Mouse (Mus musculus): ENCODE measurements at regions not wholly inside any gene's neighbourhood (a gene's known extent, or its start where the extent isn't known, plus 50 kb on each side); places are given as distances from the start of the nearest gene placed in this dataset.
A peak's percentile ranks its signal among the peaks of the same experiment; 100 is the strongest.
"Not testable (repeated sequence)": the region's sequence is repeated elsewhere in the genome, so short reads cannot be mapped to it uniquely, and the experiment has no call there.

- DNase-seq, result no peak
These were observed 145.5 kb downstream of the Gm815 start for GRCm38 (mm10) chr19:27031030-27031700.

DNA sequence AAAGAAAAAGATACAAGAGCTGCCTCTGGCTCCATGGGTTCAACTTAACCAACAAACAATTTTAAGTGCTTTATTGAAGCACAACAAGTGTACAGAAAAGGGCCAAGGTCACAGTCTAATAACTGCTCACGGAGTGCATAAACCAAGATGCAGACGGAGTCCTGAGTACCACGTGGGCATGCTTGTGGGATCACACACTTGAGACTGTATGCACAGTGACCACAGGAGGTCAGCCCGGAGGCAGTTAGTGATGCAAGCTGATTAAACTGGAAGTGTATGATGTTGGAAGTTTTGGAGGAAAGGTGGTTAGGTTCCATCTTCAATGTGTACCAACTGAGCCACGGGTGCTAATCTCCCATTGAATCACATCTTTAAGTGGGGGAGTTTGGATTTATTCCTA is 146.9 kb downstream of the Gm815 start:
- DNase-seq, result peak; percentile 19

- peak; percentile 47 for DNase-seq
These were observed 152.6 kb downstream of the Gm815 start for GRCm38 (mm10) chr19:27038298-27038697.

- DNase-seq, result no peak
These were observed 154.8 kb downstream of the Gm815 start for GRCm38 (mm10) chr19:27040321-27041025.

DNA sequence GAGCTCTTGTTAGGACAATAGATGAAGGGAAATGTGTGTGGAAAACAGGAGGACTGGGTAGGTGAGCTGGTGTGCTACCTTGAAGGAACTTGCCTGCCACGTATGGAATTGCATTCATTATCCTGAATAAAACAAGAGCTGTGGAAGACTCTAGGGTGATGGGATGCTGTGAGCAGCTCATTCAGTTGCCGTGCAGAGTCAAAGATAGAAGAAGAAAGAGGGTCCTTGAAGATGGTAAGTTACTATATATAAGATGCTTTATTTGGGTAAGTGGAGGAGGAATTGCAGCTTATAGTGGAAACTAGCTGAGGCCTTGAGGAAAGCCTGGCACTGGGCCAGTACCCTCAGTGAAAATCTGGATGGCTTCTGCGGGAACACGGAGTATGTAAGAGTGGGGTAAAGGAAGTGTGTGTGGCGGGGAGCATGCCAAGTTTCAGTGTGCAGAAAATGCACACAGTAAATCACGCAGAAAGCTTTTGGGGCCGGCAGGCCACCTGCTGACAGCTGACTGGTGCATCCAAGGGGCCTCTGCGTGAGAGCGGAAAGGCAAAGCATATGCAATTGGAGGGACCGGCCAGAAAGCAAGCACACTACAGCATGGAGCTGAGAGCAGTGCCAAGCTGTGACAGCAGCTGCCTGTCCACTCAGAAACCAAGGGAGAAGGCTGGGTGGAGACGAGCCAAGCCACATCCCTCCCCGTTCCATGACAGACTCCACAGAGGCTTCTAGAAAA is 149.7 kb upstream of the Vldlr start:
- no peak for DNase-seq

DNA sequence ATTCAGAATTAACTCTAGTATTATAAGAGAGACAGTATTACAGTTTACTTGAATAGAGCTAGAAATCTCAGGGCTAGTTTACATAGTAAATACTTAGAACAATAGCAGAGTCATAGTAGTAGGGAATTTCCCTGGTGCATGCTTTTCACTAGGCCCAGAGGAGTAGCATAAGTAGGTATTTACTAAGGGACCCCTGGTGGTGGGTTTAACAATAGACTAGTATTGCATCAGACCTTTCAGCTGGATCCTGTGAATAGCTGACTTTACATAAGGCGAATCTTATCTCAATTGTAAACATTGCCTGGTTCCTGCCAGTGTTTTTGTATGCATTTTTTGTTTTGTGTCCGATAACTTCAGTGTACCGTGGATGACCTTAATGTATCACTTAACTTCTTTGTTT is 143.0 kb upstream of the Vldlr start:
- no peak for DNase-seq

DNA sequence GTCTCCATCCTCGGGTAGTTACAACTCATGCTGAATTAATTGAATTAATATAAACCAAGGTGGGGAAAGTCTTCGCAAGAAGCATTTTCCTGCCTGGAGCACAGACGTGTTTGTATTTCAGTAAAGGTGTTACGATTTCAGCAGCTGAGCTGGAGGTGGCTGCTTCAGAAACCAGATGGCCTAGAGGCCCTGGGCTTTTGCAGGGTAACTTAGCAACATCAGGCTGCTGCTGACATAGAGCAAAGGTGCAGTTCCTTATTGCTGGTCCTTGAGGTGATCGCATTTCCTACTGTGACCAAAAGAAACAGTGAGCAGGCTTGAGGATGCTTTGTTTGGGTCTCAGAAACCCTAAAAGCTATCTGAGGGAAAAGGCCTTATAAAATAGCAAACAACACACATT is 141.3 kb upstream of the Vldlr start:
- DNase-seq, result no peak

- no peak for DNase-seq
These were observed 139.3 kb upstream of the Vldlr start for GRCm38 (mm10) chr19:27076920-27077512.

- no peak for DNase-seq
These were observed 128.9 kb upstream of the Vldlr start for GRCm38 (mm10) chr19:27087344-27087743.

- no peak for DNase-seq
These were observed 128.5 kb upstream of the Vldlr start for GRCm38 (mm10) chr19:27087833-27088232.

- DNase-seq, result no peak
These were observed 127.2 kb upstream of the Vldlr start for GRCm38 (mm10) chr19:27089099-27089498.

DNA sequence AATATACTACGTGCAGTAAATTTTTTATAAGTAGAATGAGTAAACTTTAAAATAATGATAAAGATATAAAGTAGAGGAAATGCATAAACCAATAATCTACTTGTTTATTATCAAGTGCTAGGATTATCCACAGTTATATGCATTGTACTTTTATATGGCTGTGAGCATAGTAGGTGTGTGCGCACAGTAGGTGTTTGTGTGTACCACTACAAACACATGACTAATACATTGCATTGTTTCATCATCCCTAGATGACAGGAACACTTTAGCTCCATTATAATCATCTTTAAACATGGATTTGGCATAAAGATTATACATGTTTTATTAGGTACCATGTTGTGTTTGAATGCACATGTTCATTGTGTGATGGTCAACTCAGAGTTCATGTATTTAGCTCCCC is 124.7 kb upstream of the Vldlr start:
- no peak for DNase-seq

- no peak for DNase-seq
These were observed 121.4 kb upstream of the Vldlr start for GRCm38 (mm10) chr19:27094777-27095478.

- no peak for DNase-seq
These were observed 116.4 kb upstream of the Vldlr start for GRCm38 (mm10) chr19:27099921-27100320.

DNA sequence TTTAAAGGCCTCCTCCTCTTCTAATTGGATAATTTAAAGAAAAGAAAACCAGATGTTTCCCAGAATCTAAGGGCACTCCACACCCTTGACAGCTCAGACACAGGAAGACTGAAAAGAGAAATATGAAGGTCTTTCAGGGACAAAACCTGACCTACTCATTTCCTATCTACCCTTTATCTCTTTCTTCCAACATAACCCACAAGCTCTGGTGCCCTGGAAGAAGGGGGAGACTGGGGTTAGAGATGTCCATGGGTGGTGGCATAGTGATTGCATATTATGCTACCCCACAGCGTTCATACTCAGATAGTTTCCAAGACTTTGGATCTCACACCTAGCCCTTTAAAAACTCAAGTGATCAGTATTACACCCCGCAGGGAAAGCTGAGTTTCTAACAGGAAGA is 105.8 kb upstream of the Vldlr start:
- no peak for DNase-seq

DNA sequence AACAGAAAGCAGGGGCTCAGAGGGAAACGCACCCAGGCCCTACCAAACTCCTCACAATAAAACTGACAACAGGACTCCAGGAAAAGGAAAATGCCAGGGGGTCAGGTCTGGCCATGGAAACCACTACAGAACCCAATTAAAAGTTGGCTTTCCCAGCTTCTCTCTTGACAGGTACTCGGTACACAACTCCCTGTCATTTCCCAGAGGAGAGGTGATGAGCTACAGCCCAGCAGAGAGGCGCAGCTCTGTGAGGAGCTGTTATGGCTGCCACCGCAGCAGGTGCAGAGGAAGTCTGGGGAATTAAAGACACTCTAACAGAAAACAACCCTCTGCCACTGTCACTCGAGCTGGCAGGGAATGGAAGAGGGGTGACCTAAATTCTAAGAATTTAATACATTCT is 95.4 kb upstream of the Vldlr start:
- DNase-seq, result no peak

- no peak for DNase-seq
These were observed 93.9 kb upstream of the Vldlr start for GRCm38 (mm10) chr19:27122348-27122747.

GRCm38 (mm10) chr19:27123334-27123733 is 93.0 kb upstream of the Vldlr start:
- no peak for DNase-seq

DNA sequence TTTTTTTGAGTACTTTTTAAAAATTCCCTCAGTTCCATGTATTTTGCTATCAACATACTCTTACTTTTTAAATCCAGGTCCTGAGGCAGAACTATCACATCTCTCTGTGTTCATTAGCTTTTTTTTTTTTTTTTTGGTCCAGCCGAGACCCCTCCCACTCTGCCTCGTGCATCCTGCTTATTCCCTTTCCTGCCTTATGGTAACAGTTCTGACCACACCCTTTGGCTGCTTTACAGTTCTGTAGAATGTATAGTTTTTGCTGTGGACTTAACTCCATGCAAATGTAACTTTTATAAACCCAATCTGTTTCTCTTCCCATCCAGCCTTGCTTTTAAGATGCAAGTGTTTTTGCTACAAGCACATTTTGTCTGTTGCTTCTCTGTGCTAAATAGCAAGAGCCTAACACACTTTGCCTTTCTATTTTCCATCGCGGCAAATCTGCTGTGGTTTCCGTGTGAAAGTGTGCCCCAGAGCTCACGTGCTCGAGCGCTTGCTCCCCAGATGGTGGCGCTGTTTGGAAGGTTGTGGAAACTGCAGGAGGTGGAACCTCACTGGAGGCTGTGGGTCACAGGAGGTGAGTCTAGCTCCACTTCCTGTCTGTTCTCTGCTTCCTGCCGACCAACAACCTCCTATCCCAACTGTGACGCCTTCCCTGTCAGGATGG is 92.3 kb upstream of the Vldlr start:
- DNase-seq, result peak; percentile 53

DNA sequence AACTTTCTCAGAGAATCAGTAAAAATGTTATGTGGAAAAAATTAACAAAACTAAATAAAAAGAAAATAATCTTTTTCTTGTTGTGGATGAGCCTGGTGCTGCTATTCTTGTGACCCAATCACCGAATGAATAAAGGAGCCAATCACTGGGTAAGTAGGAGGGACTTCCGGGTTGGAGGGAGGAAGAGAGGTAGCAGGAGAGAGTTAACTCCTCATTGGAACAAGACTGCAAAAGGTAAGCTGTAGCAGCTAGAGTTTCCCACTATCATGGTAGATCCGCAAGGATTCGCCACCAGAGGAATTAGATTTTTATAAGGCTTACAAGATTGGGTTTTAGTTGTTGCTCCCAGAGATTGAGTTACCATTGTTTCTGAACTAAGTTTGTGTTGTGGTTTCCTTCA is 87.8 kb upstream of the Vldlr start:
- not testable (repeated sequence) for DNase-seq

- no peak for DNase-seq
These were observed 81.9 kb upstream of the Vldlr start for GRCm38 (mm10) chr19:27134360-27134759.

- DNase-seq, result no peak
These were observed 75.4 kb upstream of the Vldlr start for GRCm38 (mm10) chr19:27140892-27141291.
